Mouse (Mus musculus): ENCODE data around the gene Fbxo42. TPM values are rescaled to one million over a fixed set of nuclear protein-coding genes. Genes with fewer than 3 reads are reported as not detected.
"Not testable (repeated sequence)": the region's sequence is repeated elsewhere in the genome, so short reads cannot be mapped to it uniquely, and the experiment has no call there.

The Fbxo42 gene
- polyA plus RNA-seq, 1 experiment = 10.9 TPM

DNA sequence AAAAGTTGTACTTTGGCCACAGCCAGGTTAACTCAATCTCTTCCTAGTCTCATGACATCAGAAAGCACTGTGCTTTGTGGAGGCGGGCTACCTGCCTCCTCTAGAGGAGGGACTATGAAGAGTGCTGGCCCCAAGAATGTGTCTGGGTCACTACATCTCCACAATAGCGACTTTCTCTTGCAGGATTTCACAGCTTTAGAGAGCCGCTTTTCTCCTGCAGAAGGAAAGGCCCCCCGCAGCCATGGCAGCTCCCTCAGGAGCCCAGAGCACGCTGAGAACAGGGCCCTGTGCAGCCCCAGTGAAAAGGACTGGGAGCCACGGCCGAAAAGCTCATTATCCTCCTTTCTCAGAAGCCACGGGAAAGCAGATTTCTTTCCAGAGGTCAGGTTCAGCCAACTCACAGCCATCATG lies 13.7 kb upstream of the Fbxo42 start:
- WGBS = 25% methylated on average over 8 of the region's 8 CpGs
- DNase-seq (ENCODE audit: low read depth, low spot score) = no peak

DNA sequence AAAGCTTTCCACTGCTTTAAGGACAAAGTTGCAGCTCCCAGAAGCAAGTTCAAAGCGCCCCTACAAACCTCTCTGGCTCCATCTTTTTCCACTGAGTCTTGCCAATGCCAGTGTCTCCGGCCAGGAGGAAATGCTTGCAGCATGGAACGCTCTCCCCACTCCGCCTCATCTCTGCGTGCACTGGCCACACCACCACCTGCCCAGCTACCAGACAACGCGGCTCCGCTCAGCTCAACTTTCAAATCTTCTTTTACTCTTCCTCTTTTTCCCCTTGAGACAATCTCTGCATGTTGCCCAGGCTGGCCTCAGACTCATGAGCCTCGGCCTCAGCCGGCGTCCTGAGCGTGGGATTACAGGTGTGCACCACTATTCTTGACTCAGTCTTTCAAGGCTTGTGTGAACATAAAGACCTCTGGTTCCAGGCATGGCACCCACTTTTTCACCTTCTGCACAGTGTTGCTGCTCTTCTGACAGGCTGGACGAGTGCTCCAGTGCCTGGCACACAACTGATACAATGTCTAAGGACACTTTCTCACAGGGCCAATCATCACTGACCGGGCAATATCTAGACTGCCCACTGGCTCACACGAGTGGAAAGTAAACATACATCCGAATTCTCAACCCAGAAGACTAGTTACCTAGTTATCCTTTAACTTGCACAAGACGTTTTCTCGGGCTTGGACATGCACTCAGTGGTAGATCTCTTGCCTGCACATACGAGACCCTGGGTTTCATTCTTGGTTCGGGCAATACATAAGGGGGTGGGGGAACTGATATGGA lies 12.8 kb upstream of the Fbxo42 start:
- DNase-seq (ENCODE audit: low read depth, low spot score) = no peak
- WGBS = 19% methylated on average over 20 of the region's 20 CpGs

DNA sequence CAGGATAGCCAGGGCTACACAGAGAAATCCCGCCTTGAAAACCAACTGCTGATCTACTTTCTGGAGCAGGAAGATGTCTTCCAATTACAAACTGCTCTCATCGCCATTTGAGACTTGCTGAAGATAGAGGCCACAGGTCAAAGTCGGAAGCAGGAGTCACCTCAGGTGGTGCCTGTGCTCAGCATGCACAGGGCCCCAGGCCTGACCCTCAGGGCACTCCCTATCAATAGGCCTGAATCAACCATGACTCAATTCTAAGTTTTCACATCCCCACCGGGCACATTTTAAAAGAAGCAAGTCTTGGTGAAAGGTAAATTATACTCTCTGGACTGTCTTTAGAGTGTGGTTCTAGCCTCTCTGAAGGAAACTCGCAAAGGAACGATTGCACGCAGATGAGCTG lies 11.6 kb upstream of the Fbxo42 start:
- WGBS = 46% methylated on average over 7 of the region's 7 CpGs
- DNase-seq (ENCODE audit: low read depth, low spot score) = no peak

DNA sequence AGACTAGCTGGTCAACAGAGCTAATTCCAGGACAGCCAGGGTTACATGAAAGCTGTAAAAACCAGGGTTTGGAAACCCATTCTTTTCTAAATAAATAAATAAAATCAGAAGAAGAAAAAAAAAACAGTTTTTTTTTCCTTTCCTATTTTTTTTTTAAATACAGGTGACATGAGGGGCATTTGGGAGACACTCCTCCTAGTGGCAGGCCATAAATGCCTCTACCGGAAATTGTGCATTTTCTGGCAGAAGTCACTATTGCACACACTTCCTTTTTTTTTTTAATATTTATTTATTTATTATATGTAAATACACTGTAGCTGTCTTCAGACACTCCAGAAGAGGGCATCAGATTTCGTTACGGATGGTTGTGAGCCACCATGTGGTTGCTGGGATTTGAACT lies 10.0 kb upstream of the Fbxo42 start:
- 9% methylated on average over 3 of the region's 3 CpGs for WGBS

DNA sequence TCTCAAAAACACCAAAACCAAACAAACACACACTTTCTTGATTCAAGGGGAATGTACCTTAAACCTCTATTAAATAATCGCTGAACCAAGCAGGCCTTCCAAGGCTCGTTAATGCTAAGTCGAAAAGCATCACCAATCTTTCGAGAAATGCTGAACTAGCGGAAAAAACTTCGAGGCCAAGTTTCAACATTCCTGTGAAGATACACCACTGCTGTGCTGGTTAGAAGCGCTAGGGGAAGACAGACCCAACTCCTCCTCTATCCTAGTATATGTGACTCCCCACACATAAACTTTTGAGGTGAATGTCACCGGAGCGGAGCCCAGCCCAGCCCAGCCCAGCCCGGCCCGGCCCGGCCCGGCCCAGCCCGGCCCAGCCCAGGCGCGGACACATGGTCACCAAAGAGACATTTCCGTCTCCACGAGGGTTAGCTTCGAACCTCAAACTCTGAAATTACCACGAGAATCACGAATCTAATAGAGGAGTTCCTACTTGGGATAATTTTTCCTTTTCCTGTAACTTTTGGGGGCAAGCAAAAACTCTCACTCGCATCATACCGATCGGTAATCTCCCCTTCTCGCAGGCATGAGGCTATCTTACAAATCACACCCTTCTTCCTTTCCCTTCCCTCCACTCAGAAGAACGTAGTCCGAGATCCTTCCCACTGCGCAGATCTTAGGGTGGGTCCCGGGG lies 9.1 kb upstream of the Fbxo42 start:
- no peak for DNase-seq (ENCODE audit: low read depth, low spot score)
- WGBS = under 1% methylated on average over 29 of the region's 29 CpGs

More for the DNA sequence above, 10.0 kb upstream of the Fbxo42 start:
- not testable (repeated sequence) for DNase-seq (ENCODE audit: low read depth, low spot score)

DNA sequence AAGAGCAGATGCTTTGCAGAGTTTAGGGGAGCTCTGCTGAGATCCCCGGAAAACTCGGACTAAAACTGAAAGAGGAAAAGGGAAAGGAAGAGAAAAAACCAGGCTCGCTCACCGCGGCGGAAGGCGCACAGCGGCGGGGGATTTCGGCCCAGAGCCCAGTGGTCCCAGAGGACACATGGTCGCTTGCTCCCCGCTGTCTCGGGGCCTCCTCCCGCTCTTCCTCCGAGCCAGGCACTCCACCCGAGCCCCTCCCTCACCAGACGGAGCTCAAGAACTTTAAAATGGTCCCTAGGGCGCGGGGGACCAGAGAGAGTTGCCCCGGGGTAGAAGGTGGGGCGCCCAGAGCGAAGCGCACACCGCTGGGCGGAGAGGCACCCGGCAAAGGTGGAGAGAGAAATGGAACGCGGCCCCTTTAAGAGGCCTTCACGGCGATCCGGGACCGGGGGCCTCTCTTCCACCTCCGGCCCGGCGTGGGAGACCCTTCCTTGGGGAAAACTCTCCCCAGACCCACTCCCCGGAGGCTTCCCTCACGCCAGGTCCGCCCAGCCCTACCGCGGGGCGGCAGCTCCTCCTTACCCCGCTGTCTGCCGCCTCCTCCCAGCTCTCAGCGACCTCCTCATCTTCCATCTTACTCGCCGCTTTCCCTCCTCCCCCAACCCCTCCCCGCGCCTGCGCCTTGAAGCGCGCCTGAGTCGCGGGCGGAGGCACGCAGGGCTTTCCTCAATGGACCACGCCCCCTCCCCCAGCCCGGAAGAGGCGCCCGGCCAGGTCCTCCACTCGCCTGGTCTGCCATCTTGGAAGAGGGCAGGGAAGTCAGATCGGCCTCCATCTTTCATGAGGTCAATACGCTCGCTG lies 8.4 kb upstream of the Fbxo42 start, which contains the start of gene Szrd1:
Szrd1 (minus strand) TSS at position 660 of the 855 bp plus-strand sequence.
- WGBS = 1% methylated on average over 63 of the region's 63 CpGs
- DNase-seq (ENCODE audit: low read depth, low spot score) = peak; percentile 95

DNA sequence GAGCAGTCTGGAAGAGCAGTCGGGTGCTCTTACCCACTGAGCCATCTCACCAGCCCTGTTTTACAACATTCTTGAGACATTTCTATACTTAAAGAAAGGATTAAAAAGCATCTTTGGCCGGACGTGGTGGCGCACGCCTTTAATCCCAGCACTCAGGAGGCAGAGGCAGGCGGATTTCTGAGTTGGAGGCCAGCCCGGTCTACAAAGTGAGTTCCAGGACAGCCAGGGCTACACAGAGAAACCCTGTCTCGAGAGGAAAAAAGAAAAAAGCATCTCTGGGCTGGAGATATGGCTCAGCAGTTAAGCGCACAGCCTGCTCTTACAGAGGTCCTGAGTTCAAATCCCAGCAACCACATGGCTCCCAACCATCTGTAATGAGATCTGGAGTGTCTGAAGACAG lies 7.4 kb upstream of the Fbxo42 start:
- DNase-seq (ENCODE audit: low read depth, low spot score) = not testable (repeated sequence)
- WGBS = 82% methylated on average over 9 of the region's 9 CpGs

DNA sequence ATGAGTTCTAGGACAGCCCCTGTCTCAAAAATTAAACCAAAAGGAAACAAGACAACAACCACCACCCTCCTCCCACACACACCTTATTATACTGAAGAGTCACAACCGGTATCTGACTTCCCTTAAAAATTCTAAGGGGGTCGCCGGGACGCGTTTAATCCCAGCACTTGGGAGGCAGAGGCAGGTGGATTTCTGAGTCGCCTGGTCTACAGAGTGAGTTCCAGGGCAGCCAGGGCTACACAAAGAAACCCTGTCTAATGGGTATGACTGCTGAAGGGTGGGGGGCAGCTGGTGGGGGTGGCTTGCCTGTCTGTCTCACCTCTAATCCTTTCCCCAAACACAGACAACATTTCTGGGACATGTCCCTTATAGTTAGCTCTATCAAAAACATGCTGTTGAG lies 6.7 kb upstream of the Fbxo42 start:
- WGBS = 94% methylated on average over 6 of the region's 6 CpGs
- no peak for DNase-seq (ENCODE audit: low read depth, low spot score)

DNA sequence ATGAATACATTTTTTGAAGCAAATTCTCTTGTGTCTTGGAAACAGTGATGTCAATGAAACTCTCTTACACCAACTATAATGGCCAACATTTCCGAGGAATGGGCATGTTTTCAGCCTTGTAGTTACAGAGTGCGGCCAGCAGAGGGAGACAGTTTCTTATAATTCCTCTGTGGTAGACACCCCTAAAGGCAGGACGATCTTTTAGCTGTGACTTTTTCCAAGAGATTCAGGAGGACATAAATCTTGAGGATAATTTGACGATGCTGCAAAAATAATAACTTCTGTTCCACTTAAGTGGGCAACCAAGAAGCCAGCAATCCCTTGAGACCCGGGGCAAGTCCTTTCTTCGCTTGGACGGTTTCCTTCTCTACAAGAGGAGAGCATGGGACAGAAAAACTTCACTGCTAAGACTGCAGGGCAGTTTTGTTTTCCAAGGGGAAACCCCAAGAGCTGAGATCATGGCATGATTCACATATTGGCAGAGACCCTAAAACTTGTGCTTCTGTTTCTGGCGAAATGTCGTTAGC lies 5.4 kb upstream of the Fbxo42 start:
- DNase-seq (ENCODE audit: low read depth, low spot score) = no peak
- 8% methylated on average over 9 of the region's 9 CpGs for WGBS

DNA sequence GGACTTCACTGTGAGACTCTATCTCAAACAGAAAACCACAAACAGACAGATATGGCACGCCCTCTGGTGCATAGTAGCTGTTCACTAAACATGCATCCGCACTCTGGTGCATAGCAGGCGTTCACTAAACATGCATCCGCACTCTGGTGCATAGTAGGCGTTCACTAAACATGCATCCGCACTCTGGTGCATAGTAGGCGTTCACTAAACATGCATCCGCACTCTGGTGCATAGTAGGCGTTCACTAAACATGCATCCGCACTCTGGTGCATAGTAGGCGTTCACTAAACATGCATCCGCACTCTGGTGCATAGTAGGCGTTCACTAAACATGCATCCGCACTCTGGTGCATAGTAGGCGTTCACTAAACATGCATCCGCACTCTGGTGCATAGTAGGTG lies 2.6 kb upstream of the Fbxo42 start:
- WGBS = 94% methylated on average over 13 of the region's 16 CpGs

DNA sequence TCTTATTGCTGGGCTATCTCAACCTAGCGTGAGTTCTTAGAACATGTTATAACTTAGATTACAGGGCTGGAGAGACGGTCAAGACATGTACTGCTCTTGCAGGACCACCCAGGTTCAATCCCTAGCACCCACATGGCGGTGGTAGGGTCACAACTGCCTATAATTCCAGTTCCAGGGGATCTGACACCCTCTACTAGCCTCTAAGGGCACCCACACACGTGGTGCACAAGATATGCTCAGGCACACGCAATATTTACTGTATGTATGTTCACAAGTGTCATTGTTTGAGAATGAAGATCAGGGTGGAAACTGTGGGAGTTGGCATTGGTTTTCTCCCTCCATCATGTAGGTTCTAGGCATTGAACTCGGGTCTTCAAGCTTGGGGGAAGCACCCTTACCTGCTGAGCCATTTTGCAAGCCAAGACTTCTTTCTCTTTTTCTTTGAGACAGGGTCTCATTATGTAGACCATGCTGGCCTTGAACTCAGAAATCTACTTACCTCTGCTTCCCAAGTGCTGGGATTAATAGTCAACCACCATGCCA lies 1.2 kb upstream of the Fbxo42 start:
- 91% methylated on average over 6 of the region's 6 CpGs for WGBS
- no peak for DNase-seq (ENCODE audit: low read depth, low spot score)

More for the DNA sequence above, 2.6 kb upstream of the Fbxo42 start:
- DNase-seq (ENCODE audit: low read depth, low spot score) = not testable (repeated sequence)

DNA sequence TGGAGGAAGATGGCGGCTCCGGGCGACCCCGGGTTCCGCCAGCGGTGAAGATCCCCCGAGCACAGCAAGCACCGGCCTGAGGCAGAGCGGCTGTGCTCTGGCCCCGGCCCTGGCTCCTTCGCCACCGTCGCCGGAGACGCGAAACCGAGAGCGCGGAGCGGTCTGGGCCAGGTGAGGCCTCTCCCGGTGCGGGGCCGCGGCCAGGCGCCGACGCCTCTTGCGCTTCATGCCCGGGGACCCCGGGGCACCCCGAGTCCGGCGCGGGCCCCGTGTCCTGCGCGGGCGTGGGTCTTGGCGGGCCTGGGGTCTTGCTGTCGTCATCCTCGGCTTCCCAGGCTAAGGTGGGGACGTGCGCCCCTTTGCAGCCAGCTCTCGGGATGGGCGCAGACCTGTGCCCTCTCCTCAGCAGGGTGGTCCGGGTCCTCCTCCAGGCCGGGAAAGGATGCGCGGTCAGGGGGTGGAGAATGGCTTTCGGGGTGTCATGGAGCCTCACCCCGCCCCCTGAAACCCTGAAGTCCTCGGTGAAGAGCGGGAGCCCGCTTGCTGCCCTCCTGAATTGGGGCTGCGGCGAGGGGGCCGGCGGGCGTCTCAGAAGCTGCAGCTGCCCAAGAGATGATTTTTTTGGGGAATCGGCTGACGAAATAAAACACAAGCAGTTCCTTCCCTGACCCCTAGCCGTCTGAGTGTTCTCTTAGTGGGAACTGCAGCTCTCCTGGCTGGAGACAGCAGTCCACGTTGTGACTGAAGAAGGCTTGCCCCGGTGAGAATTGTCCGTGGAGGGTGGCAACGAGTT lies 492 bp downstream of the Fbxo42 start:
- WGBS = under 1% methylated on average over 66 of the region's 66 CpGs
- no peak for DNase-seq (ENCODE audit: low read depth, low spot score)

DNA sequence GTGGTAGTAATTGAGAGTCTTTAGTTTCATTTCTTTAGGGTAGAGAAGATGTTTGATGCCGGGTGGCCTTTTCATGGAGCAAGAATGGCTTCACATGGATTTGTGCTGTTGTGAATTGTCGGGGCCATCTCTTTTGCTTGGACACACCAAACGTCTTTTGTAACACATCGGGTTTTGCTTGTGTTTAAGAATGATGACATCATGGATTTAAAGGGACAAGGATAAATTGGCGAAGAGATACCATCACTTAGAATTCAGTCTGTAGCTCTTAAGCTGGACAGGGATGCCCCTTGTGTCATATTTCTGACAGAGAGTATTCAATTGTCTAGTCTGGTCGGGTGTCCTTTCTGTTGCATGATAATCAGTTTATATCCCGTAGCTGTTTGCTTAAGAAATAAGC lies 1.4 kb downstream of the Fbxo42 start:
- WGBS = 10% methylated on average over 7 of the region's 7 CpGs
- no peak for DNase-seq (ENCODE audit: low read depth, low spot score)

DNA sequence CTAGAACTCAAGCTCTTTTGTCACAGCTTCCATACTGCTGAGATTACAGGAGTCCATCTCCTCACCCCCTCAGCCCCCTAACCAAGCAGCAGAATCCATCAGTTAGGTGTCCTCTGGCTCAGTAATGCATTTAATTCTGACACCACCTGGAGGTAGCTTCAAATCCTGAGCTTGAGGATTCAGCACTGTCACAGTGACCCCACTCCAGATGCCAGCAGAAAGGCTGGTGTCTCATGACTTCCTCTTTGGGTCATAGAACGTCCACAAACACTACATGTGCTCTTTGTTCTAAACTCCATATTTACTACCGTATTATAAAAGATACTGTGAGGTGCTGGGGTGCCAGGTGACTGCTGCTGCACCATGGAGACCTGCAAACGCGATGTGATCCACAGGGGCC lies 9.8 kb downstream of the Fbxo42 start:
- 27% methylated on average over 4 of the region's 4 CpGs for WGBS
- DNase-seq (ENCODE audit: low read depth, low spot score) = no peak

DNA sequence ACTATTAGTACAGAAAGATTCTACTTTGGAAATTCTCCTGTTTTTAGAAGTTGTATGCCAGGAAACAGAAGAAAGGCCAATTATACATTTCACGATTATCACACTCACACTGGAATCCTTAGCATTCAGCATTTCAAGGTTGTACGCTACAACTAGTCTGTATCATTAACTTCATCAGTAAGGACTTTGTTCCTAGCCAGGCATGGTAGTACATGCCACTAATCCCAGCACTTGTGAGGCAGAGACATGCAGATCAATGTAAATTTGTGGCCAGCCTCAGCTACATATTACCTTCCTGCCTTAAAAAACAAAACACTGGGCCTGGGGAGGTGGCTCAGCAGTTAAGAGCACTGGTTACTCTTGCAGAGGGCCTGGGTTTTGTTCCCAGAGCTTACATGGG lies 10.9 kb downstream of the Fbxo42 start:
- 51% methylated on average over 2 of the region's 2 CpGs for WGBS
- no peak for DNase-seq (ENCODE audit: low read depth, low spot score)

DNA sequence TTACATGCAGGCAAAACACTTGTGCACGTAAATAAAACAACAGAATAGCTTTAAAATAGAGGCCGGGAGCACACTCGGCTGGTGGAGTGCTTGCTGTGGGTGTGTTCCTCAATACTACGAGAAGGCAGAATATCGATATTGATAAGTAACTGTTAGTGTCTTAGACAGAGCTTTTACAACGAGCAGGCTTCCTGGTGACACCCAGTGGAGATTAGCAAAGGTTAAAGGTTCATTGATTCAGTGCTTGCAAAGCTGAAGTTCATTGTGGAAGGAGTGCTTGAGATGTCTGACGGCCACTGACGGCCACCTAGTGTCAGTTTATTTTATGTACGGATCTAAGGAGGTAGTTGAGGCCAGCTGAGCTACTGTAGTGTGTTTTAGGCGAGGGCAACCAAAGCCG lies 11.4 kb downstream of the Fbxo42 start:
- no peak for DNase-seq (ENCODE audit: low read depth, low spot score)
- 18% methylated on average over 11 of the region's 11 CpGs for WGBS

DNA sequence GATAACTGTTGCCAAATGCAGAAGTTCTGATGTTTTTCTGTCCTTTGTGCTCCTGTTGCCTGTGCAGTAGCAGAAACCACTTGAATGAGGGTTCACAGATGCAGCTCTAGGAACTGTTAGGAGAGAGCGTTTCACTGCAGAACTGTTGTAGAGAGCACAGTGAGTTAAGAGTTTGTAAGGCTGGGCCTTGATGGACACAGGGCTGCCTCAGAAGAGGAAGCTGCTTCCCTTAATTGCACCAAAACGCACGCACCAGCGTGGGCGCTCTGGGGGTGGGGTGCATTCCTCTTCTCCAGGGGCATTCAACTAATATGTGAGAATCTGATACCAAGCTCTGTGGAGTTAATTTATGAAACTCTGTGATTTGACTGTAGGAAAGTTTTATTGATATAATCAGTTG lies 12.0 kb downstream of the Fbxo42 start:
- WGBS = 37% methylated on average over 5 of the region's 5 CpGs
- DNase-seq (ENCODE audit: low read depth, low spot score) = no peak

DNA sequence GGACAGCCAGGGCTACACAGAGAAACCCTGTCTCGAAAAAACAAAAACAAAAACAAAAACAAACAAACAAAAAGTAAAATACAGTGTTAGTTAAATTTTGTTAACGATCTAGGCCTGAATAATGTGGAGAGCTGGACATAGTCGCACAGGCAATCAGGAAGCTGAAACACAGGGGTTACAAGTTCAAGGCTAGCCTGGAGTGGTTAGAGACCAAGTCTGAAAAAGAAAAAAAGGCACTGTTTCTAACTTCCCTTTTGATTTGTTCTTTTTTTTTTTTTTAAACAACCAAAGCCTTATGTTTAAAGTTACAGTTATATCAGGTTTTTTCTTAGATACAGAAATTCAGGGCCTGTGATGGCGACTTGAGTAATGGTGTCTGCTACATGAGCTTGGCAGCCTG lies 12.5 kb downstream of the Fbxo42 start:
- WGBS = 70% methylated on average over 4 of the region's 4 CpGs

DNA sequence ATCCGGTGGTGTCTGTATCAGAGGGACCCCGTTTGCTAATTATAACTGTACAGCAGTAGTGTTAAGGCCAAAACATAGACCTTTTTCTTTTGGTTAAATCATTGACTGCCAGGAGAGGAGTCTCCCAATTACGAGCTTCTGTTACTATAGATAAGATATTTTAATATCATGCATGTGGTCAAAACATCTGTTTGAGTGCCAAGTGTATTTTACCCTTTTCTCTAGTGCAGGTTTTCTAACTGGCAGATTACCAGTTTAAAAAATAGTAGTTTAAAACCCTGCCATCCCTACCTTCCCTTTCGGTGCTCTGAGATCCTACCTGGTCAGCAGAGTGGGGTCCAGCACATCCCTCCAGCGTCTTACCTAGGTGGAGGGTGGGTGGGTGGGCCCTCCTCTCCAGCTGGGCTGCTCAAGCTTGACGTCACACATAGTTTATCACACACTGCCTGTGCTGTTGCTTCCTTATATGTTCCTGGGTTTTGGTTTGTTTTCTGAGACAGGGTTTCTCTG lies 14.0 kb downstream of the Fbxo42 start:
- no peak for DNase-seq (ENCODE audit: low read depth, low spot score)
- WGBS = 72% methylated on average over 6 of the region's 6 CpGs

More for the DNA sequence above, 12.5 kb downstream of the Fbxo42 start:
- no peak for DNase-seq (ENCODE audit: low read depth, low spot score)
